Mouse (Mus musculus) heart, postnatal 0 days (tissue): ENCODE results near the gene Fez2.

Experiments used
- CTCF ChIP-seq: IDR thresholded peaks from 2 replicates; pipeline ENCODE4 v1.5.1; 2016; ENCODE audit warnings: antibody characterized with exemption, control low read depth, low read depth
- EP300 ChIP-seq: IDR thresholded peaks from 2 replicates; pipeline ENCODE4 v1.6.1; 2016; ENCODE audit warnings: antibody characterized with exemption, low read depth

- TF ChIP-seq CTCF (no peak), EP300 (no peak)
Measured at GRCm38 (mm10) chr17:78454189-78454977, 36.4 kb upstream of the Fez2 start.
